Mouse (Mus musculus): ENCODE results near the gene Ddx23.

- no peak for TF ChIP-seq CTCF (IDR thresholded peaks at IDR 0.05; ENCODE audit: low read depth)
- peak; percentile 50; the same call in 1 of the 2 replicates for TF ChIP-seq EP300 (IDR thresholded peaks at IDR 0.05; ENCODE audit: low read depth)
These were observed 53.2 kb downstream of the Ddx23 start, which contains the start of gene Adcy6 for GRCm38 (mm10) chr15:98609331-98610130.

Data from heart, postnatal 0 days (tissue).